Mouse (Mus musculus) C2C12 (cell line): ENCODE results near the gene Crtac1. TPM values are rescaled to one million over a fixed set of nuclear protein-coding genes. Genes with fewer than 3 reads are reported as not detected.
A peak's percentile ranks its signal among the peaks of the same experiment; 100 is the strongest.

Source experiments
- H3K27me3 ChIP-seq: one replicate; pipeline ENCODE4 v1.6.1; 2011; ENCODE audit not compliant: control insufficient read depth, insufficient read depth, insufficient read length
- H3K36me3 ChIP-seq: one replicate; pipeline ENCODE4 v1.6.1; 2011; ENCODE audit not compliant: control insufficient read depth, insufficient read depth
- H3K4me3 ChIP-seq: one replicate; pipeline ENCODE4 v1.5.1; 2011; ENCODE audit warnings: mild to moderate bottlenecking, control low read depth; ENCODE audit not compliant: poor library complexity, insufficient read depth, severe bottlenecking
- H3K79me2 ChIP-seq: one replicate; pipeline ENCODE4 v1.6.1; 2011; ENCODE audit not compliant: control insufficient read depth, insufficient read depth
- H3K79me3 ChIP-seq: one replicate; pipeline ENCODE4 v1.6.1; 2011; ENCODE audit warnings: low read depth, control low read depth
- H3ac ChIP-seq: one replicate; pipeline ENCODE3; 2011; ENCODE audit warnings: low read depth; ENCODE audit not compliant: control insufficient read depth, insufficient read length
- CEBPB ChIP-seq: IDR thresholded peaks from one replicate; pipeline ENCODE4 v1.6.1; 2011; ENCODE audit warnings: low read depth, mild to moderate bottlenecking, control low read depth, moderate library complexity
- CTCF ChIP-seq: IDR thresholded peaks from one replicate; pipeline ENCODE4 v1.5.1; 2011; ENCODE audit not compliant: control insufficient read depth, insufficient read depth, insufficient read length
- FOSL1 ChIP-seq: IDR thresholded peaks from one replicate; pipeline ENCODE4 v1.8.0; 2011; ENCODE audit warnings: mild to moderate bottlenecking, low read length; ENCODE audit not compliant: poor library complexity, insufficient read depth, severe bottlenecking
- MAX ChIP-seq: IDR thresholded peaks from one replicate; pipeline ENCODE4 v1.6.1; 2011; ENCODE audit warnings: mild to moderate bottlenecking, control low read depth
- MYOD1 ChIP-seq: IDR thresholded peaks from one replicate; pipeline ENCODE4 v1.6.1; 2011; ENCODE audit warnings: low read depth; ENCODE audit not compliant: control insufficient read depth, insufficient read length
- MYOG ChIP-seq: IDR thresholded peaks from one replicate; pipeline ENCODE4 v1.6.1; 2011; ENCODE audit not compliant: control insufficient read depth, insufficient read length; ENCODE audit errors: extremely low read depth
- USF1 ChIP-seq: IDR thresholded peaks from one replicate; pipeline ENCODE4 v1.6.1; 2011; ENCODE audit warnings: low read depth, mild to moderate bottlenecking, control low read depth, moderate library complexity
- polyA plus RNA-seq: library from polyadenylated mRNA; unstranded; fragments of >200 nt; fragmentation: generic; extraction: Trizol; gene quantifications from one replicate; pipeline ENCODE4 v1.2.1, GENCODE M21; 2012; ENCODE audit warnings: missing spikeins

Gene Crtac1
- polyA plus RNA-seq, 1 experiment: not detected

- Histone ChIP-seq H3K79me2 (no peaks in the 10 kb centered on the region), H3K27me3 (peaks cover 75% of the 10 kb centered on the region), H3K79me3 (no peaks in the 10 kb centered on the region), H3K36me3 (no peaks in the 10 kb centered on the region), H3ac (no peak overlapping the region), H3K4me3 (no peak overlapping the region)
- no peak for TF ChIP-seq USF1
- TF ChIP-seq CEBPB: no peak
- TF ChIP-seq MYOD1: no peak
- no peak for TF ChIP-seq CTCF
- no peak for TF ChIP-seq MAX
- TF ChIP-seq MYOG: no peak
- TF ChIP-seq FOSL1: no peak
Observed at GRCm38 (mm10) chr19:42277288-42277687, 154.3 kb downstream of the Crtac1 start.

- Histone ChIP-seq H3K27me3 (peaks cover 31% of the 10 kb centered on the region), H3K4me3 (no peak overlapping the region), H3K79me2 (no peaks in the 10 kb centered on the region), H3K79me3 (no peaks in the 10 kb centered on the region), H3K36me3 (no peaks in the 10 kb centered on the region), H3ac (no peak overlapping the region)
- TF ChIP-seq MYOD1 (no peak), MAX (no peak), CEBPB (no peak), MYOG (no peak), FOSL1 (no peak), CTCF (peak; percentile 67), USF1 (no peak)
Observed at GRCm38 (mm10) chr19:42272003-42272963, 159.3 kb downstream of the Crtac1 start.

GRCm38 (mm10) chr19:42271182-42271581, 160.4 kb downstream of the Crtac1 start:
- H3K27me3 ChIP-seq: peaks cover 20% of the 10 kb centered on the region
- no peak overlapping the region for H3ac ChIP-seq
- no peak for TF ChIP-seq MAX
- no peak for TF ChIP-seq FOSL1
- no peak for TF ChIP-seq MYOD1
- TF ChIP-seq CEBPB: no peak
- TF ChIP-seq MYOG: no peak
- TF ChIP-seq CTCF: no peak
- no peak for TF ChIP-seq USF1
- H3K36me3 ChIP-seq: no peaks in the 10 kb centered on the region
- H3K79me2 ChIP-seq: no peaks in the 10 kb centered on the region
- no peak overlapping the region for H3K4me3 ChIP-seq
- no peaks in the 10 kb centered on the region for H3K79me3 ChIP-seq

- peaks cover 9% of the 10 kb centered on the region for H3K27me3 ChIP-seq
- no peak overlapping the region for H3K4me3 ChIP-seq
- no peaks in the 10 kb centered on the region for H3K36me3 ChIP-seq
- no peak overlapping the region for H3ac ChIP-seq
- H3K79me3 ChIP-seq: no peaks in the 10 kb centered on the region
- TF ChIP-seq MYOG: no peak
- TF ChIP-seq MAX: no peak
- no peak for TF ChIP-seq USF1
- no peak for TF ChIP-seq CTCF
- TF ChIP-seq FOSL1: no peak
- TF ChIP-seq CEBPB: no peak
- H3K79me2 ChIP-seq: no peaks in the 10 kb centered on the region
Observed at GRCm38 (mm10) chr19:42270119-42270518, 161.5 kb downstream of the Crtac1 start.

GRCm38 (mm10) chr19:42268337-42268736, 163.2 kb downstream of the Crtac1 start:
- Histone ChIP-seq H3ac (peak overlapping the region; percentile 57), H3K79me3 (no peaks in the 10 kb centered on the region), H3K36me3 (no peaks in the 10 kb centered on the region), H3K4me3 (no peak overlapping the region), H3K79me2 (no peaks in the 10 kb centered on the region), H3K27me3 (peaks cover 3% of the 10 kb centered on the region)
- no peak for TF ChIP-seq CEBPB
- no peak for TF ChIP-seq MYOD1
- TF ChIP-seq MYOG: no peak
- TF ChIP-seq USF1: no peak
- TF ChIP-seq CTCF: no peak
- no peak for TF ChIP-seq MAX
- peak; percentile 31 for TF ChIP-seq FOSL1
